Mouse (Mus musculus) erythroblast, embryonic 14.5 days (primary cell): ENCODE results near the gene Ptdss2.
A peak's percentile ranks its signal among the peaks of the same experiment; 100 is the strongest.

ENCODE experiments used
- GATA1 ChIP-seq: IDR thresholded peaks from 2 replicates; pipeline ENCODE4 v1.6.1; 2012; ENCODE audit warnings: low read length, inconsistent platforms, mixed read lengths
- TAL1 ChIP-seq: IDR thresholded peaks from 3 replicates; pipeline ENCODE4 v1.6.1; 2012; ENCODE audit warnings: low read length, inconsistent platforms, mixed read lengths

GRCm38 (mm10) chr7:141131024-141131820 lies 9.0 kb downstream of the Ptdss2 start:
- TF ChIP-seq GATA1 (peak; percentile 48; the same call in 1 of the 2 replicates), TAL1 (peak; percentile 67)
